Mouse (Mus musculus) liver, embryonic 13.5 days (tissue): ENCODE data around the gene Col26a1. TPM values are rescaled to one million over a fixed set of nuclear protein-coding genes. Genes with fewer than 3 reads are reported as not detected.
A peak's percentile ranks its signal among the peaks of the same experiment; 100 is the strongest.

ENCODE experiments used
- ATAC-seq: fragments of 200-750 bp; cut with Nextera tagmentation; 2 replicates; pipeline ENCODE4 v1.8.0; 2017; ENCODE audit warnings: low read depth, mild to moderate bottlenecking, moderate number of reproducible peaks, moderate library complexity
- DNase-seq: peaks from one replicate; pipeline ENCODE4 v3.0.0; 2022
- H3K27ac ChIP-seq: fragments of 300-500 bp; sonication (generic); 2 replicates; pipeline ENCODE4 v1.5.1; 2015; ENCODE audit warnings: moderate library complexity, mild to moderate bottlenecking, inconsistent platforms
- H3K27me3 ChIP-seq: fragments of 300-500 bp; sonication (generic); 2 replicates; pipeline ENCODE4 v1.6.1; 2015; ENCODE audit warnings: mild to moderate bottlenecking, inconsistent platforms
- H3K36me3 ChIP-seq: fragments of 300-500 bp; sonication (generic); 2 replicates; pipeline ENCODE4 v1.6.1; 2015; ENCODE audit warnings: mild to moderate bottlenecking, inconsistent platforms
- H3K4me1 ChIP-seq: fragments of 300-500 bp; sonication (generic); replicated peaks from 2 replicates; pipeline ENCODE4 v1.6.1; 2015; ENCODE audit warnings: inconsistent platforms
- H3K4me2 ChIP-seq: fragments of 300-500 bp; sonication (generic); 2 replicates; pipeline ENCODE4 v1.6.1; 2015; ENCODE audit warnings: inconsistent platforms, mild to moderate bottlenecking, moderate library complexity
- H3K4me3 ChIP-seq: fragments of 300-500 bp; sonication (generic); replicated peaks from 2 replicates; pipeline ENCODE4 v1.5.1; 2015; ENCODE audit warnings: mild to moderate bottlenecking, inconsistent platforms
- H3K9ac ChIP-seq: fragments of 300-500 bp; sonication (generic); 2 replicates; pipeline ENCODE4 v1.6.1; 2015; ENCODE audit warnings: mild to moderate bottlenecking, inconsistent platforms
- H3K9me3 ChIP-seq: fragments of 300-500 bp; sonication (generic); replicated peaks from 2 replicates; pipeline ENCODE4 v1.6.1; 2016; ENCODE audit warnings: inconsistent platforms
- WGBS: fragments of 180-500 bp; shearing (Covaris S2); methylation state at CpG from one replicate; pipeline ENCODE4 v1.1.7; 2015; ENCODE audit not compliant: insufficient replicate concordance; 5-methylcytosine and 5-hydroxymethylcytosine counted together
- polyA plus RNA-seq: library from polyadenylated mRNA; unstranded; fragments of >200 nt; fragmentation: Nextera tagmentation; extraction: Ambion mirVana; gene quantifications from 2 replicates; pipeline ENCODE4 v1.2.1, GENCODE M21; 2015

Col26a1 gene
- polyA plus RNA-seq, 1 experiment from 2014 or later, result 1.3 TPM

GRCm38 (mm10) chr5:136880101-136880500 is 2.9 kb downstream of the Col26a1 start:
- no peaks in the 10 kb centered on the region for H3K9me3 ChIP-seq
- no peaks in the 10 kb centered on the region for H3K36me3 ChIP-seq
- peaks cover 4% of the 10 kb centered on the region for H3K4me1 ChIP-seq
- H3K9ac ChIP-seq, result no peak overlapping the region
- DNase-seq (no peak), ATAC-seq (no peak)
- no peak overlapping the region for H3K4me2 ChIP-seq
- 66% methylated on average over 8 of the region's 8 CpGs for WGBS
- no peak overlapping the region for H3K27ac ChIP-seq
- H3K27me3 ChIP-seq, result peaks cover 43% of the 10 kb centered on the region
- H3K4me3 ChIP-seq, result no peak overlapping the region

- no peak overlapping the region for H3K4me2 ChIP-seq
- WGBS, result 68% methylated on average over 10 of the region's 10 CpGs
- H3K4me3 ChIP-seq, result no peak overlapping the region
- H3K27ac ChIP-seq, result no peak overlapping the region
- no peaks in the 10 kb centered on the region for H3K4me1 ChIP-seq
- H3K36me3 ChIP-seq, result no peaks in the 10 kb centered on the region
- H3K9me3 ChIP-seq, result no peaks in the 10 kb centered on the region
- ATAC-seq, result no peak
- no peaks in the 10 kb centered on the region for H3K27me3 ChIP-seq
- H3K9ac ChIP-seq, result no peak overlapping the region
- no peak for DNase-seq
Observed at GRCm38 (mm10) chr5:136874271-136874670, 8.7 kb downstream of the Col26a1 start.

- no peak overlapping the region for H3K9ac ChIP-seq
- H3K36me3 ChIP-seq, result no peaks in the 10 kb centered on the region
- no peaks in the 10 kb centered on the region for H3K27me3 ChIP-seq
- H3K4me2 ChIP-seq, result no peak overlapping the region
- H3K9me3 ChIP-seq, result no peaks in the 10 kb centered on the region
- ATAC-seq (no peak), DNase-seq (no peak)
- no peak overlapping the region for H3K27ac ChIP-seq
- no peak overlapping the region for H3K4me3 ChIP-seq
- H3K4me1 ChIP-seq, result no peaks in the 10 kb centered on the region
- WGBS, result 80% methylated on average over 8 of the region's 8 CpGs
Observed at GRCm38 (mm10) chr5:136872417-136872816, 10.6 kb downstream of the Col26a1 start.

- DNase-seq, result no peak
- no peak overlapping the region for H3K4me2 ChIP-seq
- no peaks in the 10 kb centered on the region for H3K36me3 ChIP-seq
- no peaks in the 10 kb centered on the region for H3K27me3 ChIP-seq
- WGBS, result 64% methylated on average over 10 of the region's 10 CpGs
- H3K27ac ChIP-seq, result no peak overlapping the region
- no peak overlapping the region for H3K4me3 ChIP-seq
- H3K4me1 ChIP-seq, result no peaks in the 10 kb centered on the region
- no peaks in the 10 kb centered on the region for H3K9me3 ChIP-seq
- H3K9ac ChIP-seq, result no peak overlapping the region
- no peak for ATAC-seq
Observed at GRCm38 (mm10) chr5:136869451-136870114, 13.4 kb downstream of the Col26a1 start.

- no peaks in the 10 kb centered on the region for H3K36me3 ChIP-seq
- no peaks in the 10 kb centered on the region for H3K27me3 ChIP-seq
- H3K4me3 ChIP-seq, result no peak overlapping the region
- H3K4me2 ChIP-seq, result no peak overlapping the region
- H3K4me1 ChIP-seq, result peaks cover 7% of the 10 kb centered on the region; the same call in 1 of the 2 replicates
- no peak for DNase-seq
- WGBS, result 63% methylated on average over 5 of the region's 5 CpGs
- no peak for ATAC-seq
- no peaks in the 10 kb centered on the region for H3K9me3 ChIP-seq
- no peak overlapping the region for H3K9ac ChIP-seq
- H3K27ac ChIP-seq, result no peak overlapping the region
Observed at GRCm38 (mm10) chr5:136867706-136868105, 15.3 kb downstream of the Col26a1 start.

- DNase-seq (peak; percentile 24), ATAC-seq (peak; percentile 43; the same call in 1 of the 2 replicates)
- Histone ChIP-seq H3K4me1 (peaks cover 7% of the 10 kb centered on the region; the same call in 1 of the 2 replicates), H3K9me3 (no peaks in the 10 kb centered on the region), H3K36me3 (no peaks in the 10 kb centered on the region), H3K27ac (peak overlapping the region; percentile 45; the same call in 1 of the 2 replicates), H3K27me3 (no peaks in the 10 kb centered on the region), H3K4me3 (no peak overlapping the region), H3K4me2 (no peak overlapping the region), H3K9ac (no peak overlapping the region)
- 9% methylated on average over 14 of the region's 14 CpGs for WGBS
Observed at GRCm38 (mm10) chr5:136863961-136864674, 18.9 kb downstream of the Col26a1 start.

- Histone ChIP-seq H3K9me3 (no peaks in the 10 kb centered on the region), H3K36me3 (no peaks in the 10 kb centered on the region), H3K4me1 (peaks cover 7% of the 10 kb centered on the region; the same call in 1 of the 2 replicates), H3K4me2 (no peak overlapping the region), H3K9ac (no peak overlapping the region), H3K27me3 (no peaks in the 10 kb centered on the region), H3K4me3 (no peak overlapping the region), H3K27ac (peak overlapping the region; percentile 45; the same call in 1 of the 2 replicates)
- no peak for ATAC-seq
- DNase-seq, result no peak
- WGBS, result 59% methylated on average over 9 of the region's 9 CpGs
Observed at GRCm38 (mm10) chr5:136863276-136863675, 19.7 kb downstream of the Col26a1 start.

- peaks cover 7% of the 10 kb centered on the region; the same call in 1 of the 2 replicates for H3K4me1 ChIP-seq
- H3K4me3 ChIP-seq, result no peak overlapping the region
- DNase-seq (no peak), ATAC-seq (no peak)
- no peaks in the 10 kb centered on the region for H3K27me3 ChIP-seq
- no peaks in the 10 kb centered on the region for H3K36me3 ChIP-seq
- H3K9me3 ChIP-seq, result no peaks in the 10 kb centered on the region
- H3K9ac ChIP-seq, result no peak overlapping the region
- 37% methylated on average over 4 of the region's 4 CpGs for WGBS
- H3K4me2 ChIP-seq, result no peak overlapping the region
- no peak overlapping the region for H3K27ac ChIP-seq
Observed at GRCm38 (mm10) chr5:136862806-136863205, 20.2 kb downstream of the Col26a1 start.

GRCm38 (mm10) chr5:136861191-136861940 is 21.6 kb downstream of the Col26a1 start:
- Histone ChIP-seq H3K4me1 (peaks cover 7% of the 10 kb centered on the region; the same call in 1 of the 2 replicates), H3K27ac (no peak overlapping the region), H3K27me3 (no peaks in the 10 kb centered on the region), H3K9ac (no peak overlapping the region), H3K4me2 (no peak overlapping the region), H3K36me3 (no peaks in the 10 kb centered on the region), H3K4me3 (no peak overlapping the region), H3K9me3 (no peaks in the 10 kb centered on the region)
- DNase-seq (no peak), ATAC-seq (no peak)
- 35% methylated on average over 20 of the region's 20 CpGs for WGBS

GRCm38 (mm10) chr5:136850716-136851115 is 32.3 kb downstream of the Col26a1 start:
- no peaks in the 10 kb centered on the region for H3K4me1 ChIP-seq
- H3K27ac ChIP-seq, result no peak overlapping the region
- H3K4me3 ChIP-seq, result no peak overlapping the region
- H3K4me2 ChIP-seq, result no peak overlapping the region
- no peak for ATAC-seq
- no peaks in the 10 kb centered on the region for H3K9me3 ChIP-seq
- DNase-seq, result no peak
- 82% methylated on average over 6 of the region's 6 CpGs for WGBS
- no peaks in the 10 kb centered on the region for H3K27me3 ChIP-seq
- no peaks in the 10 kb centered on the region for H3K36me3 ChIP-seq
- H3K9ac ChIP-seq, result no peak overlapping the region
